Mouse (Mus musculus) adrenal gland (tissue): ENCODE measurements around the gene Hist2h2ac.
"Not testable (repeated sequence)": the region's sequence is repeated elsewhere in the genome, so short reads cannot be mapped to it uniquely, and the experiment has no call there.

Experiments
- intact Hi-C: fragments of 180-260 bp; cut with DNase I; formaldehyde crosslinking; loops from one replicate; pipeline ENCODE4 v1.15.1; 2025
- long read RNA-seq, 2 experiments: library from polyadenylated mRNA; unstranded; transcript quantifications; one replicate each; pipeline ENCODE4 v2.0.0; 2020; ENCODE audit warnings: borderline replicate concordance in 1 of 2; ENCODE audit not compliant: insufficient replicate concordance in 1 of 2

Gene Hist2h2ac
- long read RNA-seq, experiment 1, partial matches to known transcripts = 0 of 1 reads
- long read RNA-seq, experiment 1, other reads (novel, unspliced or antisense) = 0 of 1 reads
- long read RNA-seq, experiment 2, partial matches to known transcripts = 0 of 2 reads
- long read RNA-seq, experiment 2, other reads (novel, unspliced or antisense) = 0 of 2 reads

- intact Hi-C loops = loop anchor here (2.0 kb wide), 1 partner anchor 24 kb away; the partner anchor contains the start of gene Hist2h2aa1
These were observed at the start of gene Hist2h2ac, which contains the start of gene Hist2h2be for GRCm38 (mm10) chr3:96220765-96221639. Hist2h2ac (minus strand) TSS chr3:96220880. Hist2h2be (plus strand) TSS chr3:96221119.

GRCm38 (mm10) chr3:96269511-96270474 is 49.1 kb upstream of the Hist2h2ac start, which contains the start of gene Hist2h2bb:
Hist2h2bb (plus strand) TSS chr3:96269752.
- intact Hi-C loops = no loop called here

GRCm38 (mm10) chr3:96268776-96269378 is 48.2 kb upstream of the Hist2h2ac start:
- intact Hi-C loops = not testable (repeated sequence)

- intact Hi-C loops = no loop called here
These were observed 47.5 kb upstream of the Hist2h2ac start, which contains the start of gene Hist2h3b for GRCm38 (mm10) chr3:96268051-96268775. Hist2h3b (plus strand) TSS chr3:96268654.

- intact Hi-C loops = no loop called here
These were observed 46.9 kb upstream of the Hist2h2ac start for GRCm38 (mm10) chr3:96267541-96267940.

GRCm38 (mm10) chr3:96266132-96266710 is 45.5 kb upstream of the Hist2h2ac start:
- intact Hi-C loops = no loop called here

GRCm38 (mm10) chr3:96264404-96264949 is 43.8 kb upstream of the Hist2h2ac start:
- intact Hi-C loops = loop anchor here (5.0 kb wide), 1 partner anchor 47 kb away; the partner anchor contains the start of genes Bola1 and Hist2h2ab

GRCm38 (mm10) chr3:96263558-96264403 is 43.1 kb upstream of the Hist2h2ac start:
- intact Hi-C loops = loop anchor here (5.0 kb wide), 1 partner anchor 46 kb away; the partner anchor contains the start of genes Bola1 and Hist2h2ab

- intact Hi-C loops = loop anchor here (5.0 kb wide), 1 partner anchor 46 kb away; the partner anchor contains the start of genes Bola1 and Hist2h2ab
These were observed 42.4 kb upstream of the Hist2h2ac start, which contains the start of gene Hist2h4 for GRCm38 (mm10) chr3:96262979-96263550. Hist2h4 (minus strand) TSS chr3:96263311.

GRCm38 (mm10) chr3:96262216-96262875 is 41.7 kb upstream of the Hist2h2ac start:
- intact Hi-C loops = loop anchor here (5.0 kb wide), 1 partner anchor 45 kb away; the partner anchor contains the start of genes Bola1 and Hist2h2ab

- intact Hi-C loops = loop anchor here (5.0 kb wide), 1 partner anchor 44 kb away; the partner anchor contains the start of genes Bola1 and Hist2h2ab
These were observed 40.9 kb upstream of the Hist2h2ac start for GRCm38 (mm10) chr3:96261623-96262022.

- intact Hi-C loops = loop anchor here (5.0 kb wide), 1 partner anchor 43 kb away; the partner anchor contains the start of genes Bola1 and Hist2h2ab
These were observed 39.5 kb upstream of the Hist2h2ac start for GRCm38 (mm10) chr3:96260220-96260619.

GRCm38 (mm10) chr3:96257190-96257589 is 36.5 kb upstream of the Hist2h2ac start:
- intact Hi-C loops = no loop called here

- intact Hi-C loops = no loop called here
These were observed 35.4 kb upstream of the Hist2h2ac start for GRCm38 (mm10) chr3:96255926-96256593.

GRCm38 (mm10) chr3:96254683-96255355 is 34.1 kb upstream of the Hist2h2ac start:
- intact Hi-C loops = no loop called here
